Mouse (Mus musculus) common myeloid progenitor, adult 5-6 weeks (primary cell): ENCODE results near the gene Wnt5b. TPM values are rescaled to one million over a fixed set of nuclear protein-coding genes. Genes with fewer than 3 reads are reported as not detected.
"Not testable (repeated sequence)": the region's sequence is repeated elsewhere in the genome, so short reads cannot be mapped to it uniquely, and the experiment has no call there.

Source experiments
- ATAC-seq: replicated peaks from 2 replicates; pipeline ENCODE4 v1.8.0; 2016; ENCODE audit warnings: low read depth, mild to moderate bottlenecking, moderate TSS enrichment, inconsistent platforms; ENCODE audit not compliant: poor library complexity, severe bottlenecking
- total RNA-seq: library from RNA; stranded (forward); fragments of 200-1000, 187-1606 nt; gene quantifications from 2 replicates; pipeline ENCODE4 v1.2.3, GENCODE M21; 2017

The Wnt5b gene
- total RNA-seq, 1 experiment from 2014 or later = not detected

DNA sequence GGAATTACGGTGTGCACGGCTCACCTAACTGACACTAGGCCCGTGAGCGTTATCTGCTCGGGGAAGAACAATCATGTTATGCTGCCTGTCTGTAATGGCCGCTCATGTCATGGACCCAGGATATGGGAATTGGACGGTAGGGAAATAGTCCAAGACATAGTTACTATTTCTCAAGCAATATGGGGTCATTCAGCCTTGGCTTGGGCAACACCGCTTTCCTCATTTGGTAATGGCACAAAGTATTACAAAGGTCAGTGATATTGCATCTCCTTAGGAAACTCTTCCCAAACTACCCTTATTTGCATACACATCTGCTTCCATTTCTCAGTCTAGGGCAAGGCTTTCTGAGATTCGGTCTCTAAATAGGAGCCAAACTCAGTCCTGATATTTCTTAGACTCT is 56.5 kb downstream of the Wnt5b start:
- no peak for ATAC-seq

DNA sequence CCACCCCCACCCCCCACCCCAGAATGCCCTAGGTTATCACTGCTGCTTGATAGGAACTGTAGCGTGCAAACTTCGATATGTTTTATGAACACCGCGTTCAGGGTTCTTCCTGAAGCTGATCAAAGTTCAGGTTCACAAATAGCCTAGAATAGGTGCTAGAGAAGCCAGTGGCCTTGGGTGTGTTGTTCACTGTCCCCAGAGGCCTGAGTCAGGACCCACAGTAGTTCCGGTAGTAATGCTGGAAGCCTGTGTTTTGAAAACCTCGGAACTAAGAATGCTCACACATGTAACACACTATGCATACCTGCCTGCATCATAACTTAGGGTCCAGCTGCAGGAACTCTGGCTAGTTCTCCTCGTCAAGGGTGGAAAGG is 57.1 kb downstream of the Wnt5b start:
- ATAC-seq = no peak

DNA sequence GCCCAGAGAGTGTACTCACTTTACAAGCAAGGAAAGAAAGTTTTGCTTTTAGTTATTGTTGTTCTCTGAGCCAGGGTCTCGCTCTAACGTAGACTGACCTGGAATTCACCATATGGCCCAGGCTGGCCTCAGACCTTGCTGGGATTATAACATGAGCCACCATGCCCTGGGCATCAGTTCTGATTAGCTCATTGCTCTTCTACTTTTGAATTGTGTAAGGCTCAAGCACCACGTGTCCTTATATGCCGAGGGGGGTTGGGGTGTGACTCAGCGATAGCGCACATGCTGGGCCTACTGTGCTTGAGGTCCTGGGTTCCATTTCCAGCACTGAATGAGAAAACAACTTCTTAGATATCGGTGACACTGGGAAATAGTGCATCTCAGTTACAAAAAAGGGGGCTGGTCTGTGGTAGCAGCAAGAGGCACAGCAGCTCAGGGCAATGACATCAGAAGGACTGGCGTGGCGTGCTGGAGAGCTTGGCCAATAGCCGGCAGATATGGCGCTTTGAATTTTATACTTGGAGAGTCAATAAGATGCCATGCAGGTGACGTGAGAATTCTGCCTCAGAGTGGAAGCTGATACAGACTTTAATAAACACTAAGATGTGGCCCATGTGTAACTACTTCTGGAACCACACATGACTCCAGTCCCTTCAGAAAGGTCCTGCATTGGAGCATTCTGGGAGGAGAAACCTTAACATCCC is 57.6 kb downstream of the Wnt5b start:
- no peak for ATAC-seq

DNA sequence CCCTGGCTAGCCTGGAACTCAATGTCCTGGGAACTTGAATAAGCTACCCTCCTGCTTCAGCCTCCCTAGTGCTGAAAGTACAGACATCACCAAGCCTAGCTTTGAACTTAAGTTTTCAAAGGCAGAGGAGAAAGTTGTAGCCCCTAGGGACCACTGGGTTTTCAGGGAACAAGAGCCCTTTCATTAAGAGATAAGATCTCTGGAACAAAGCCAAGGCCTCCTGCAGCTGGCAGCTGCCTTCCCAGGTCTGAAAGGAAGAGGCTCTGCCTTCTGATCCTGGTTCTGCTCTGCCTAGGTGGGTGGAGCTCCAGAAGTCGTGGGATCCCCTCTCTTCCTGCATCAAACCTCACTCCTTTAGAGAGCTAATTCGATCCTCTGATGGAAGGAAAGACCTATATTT is 58.7 kb downstream of the Wnt5b start:
- no peak for ATAC-seq

DNA sequence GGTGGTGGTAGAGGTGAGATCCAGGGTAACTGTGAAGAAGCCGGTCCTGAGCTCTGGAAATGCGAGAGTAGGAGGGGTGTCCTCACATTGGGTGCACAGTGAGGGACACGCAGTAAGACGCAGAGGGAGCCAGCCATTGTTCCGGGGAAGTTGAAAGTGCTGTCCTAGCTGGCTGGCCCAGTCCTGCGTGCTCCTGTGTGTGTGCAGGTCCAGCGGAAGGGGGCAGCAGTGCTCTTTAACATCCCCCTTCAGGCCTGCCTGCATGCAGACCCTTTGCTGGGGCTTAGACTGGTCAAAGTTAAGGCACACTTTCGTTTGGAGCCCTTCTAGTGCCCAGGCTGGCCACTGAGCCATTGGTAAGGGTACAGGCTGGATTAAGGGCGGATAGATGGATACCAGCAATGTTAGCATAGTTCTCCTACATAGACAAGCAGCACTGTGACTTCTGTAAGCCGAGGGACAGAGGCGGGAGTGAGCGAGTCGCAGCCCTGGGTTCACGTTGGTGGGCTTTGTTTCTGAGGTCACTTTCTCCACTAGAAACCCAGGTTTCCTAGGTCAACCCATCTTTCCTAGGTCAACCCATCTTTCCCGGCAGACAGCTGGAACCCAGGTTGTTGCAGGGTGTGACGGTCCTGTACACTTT is 61.1 kb downstream of the Wnt5b start:
- no peak for ATAC-seq

DNA sequence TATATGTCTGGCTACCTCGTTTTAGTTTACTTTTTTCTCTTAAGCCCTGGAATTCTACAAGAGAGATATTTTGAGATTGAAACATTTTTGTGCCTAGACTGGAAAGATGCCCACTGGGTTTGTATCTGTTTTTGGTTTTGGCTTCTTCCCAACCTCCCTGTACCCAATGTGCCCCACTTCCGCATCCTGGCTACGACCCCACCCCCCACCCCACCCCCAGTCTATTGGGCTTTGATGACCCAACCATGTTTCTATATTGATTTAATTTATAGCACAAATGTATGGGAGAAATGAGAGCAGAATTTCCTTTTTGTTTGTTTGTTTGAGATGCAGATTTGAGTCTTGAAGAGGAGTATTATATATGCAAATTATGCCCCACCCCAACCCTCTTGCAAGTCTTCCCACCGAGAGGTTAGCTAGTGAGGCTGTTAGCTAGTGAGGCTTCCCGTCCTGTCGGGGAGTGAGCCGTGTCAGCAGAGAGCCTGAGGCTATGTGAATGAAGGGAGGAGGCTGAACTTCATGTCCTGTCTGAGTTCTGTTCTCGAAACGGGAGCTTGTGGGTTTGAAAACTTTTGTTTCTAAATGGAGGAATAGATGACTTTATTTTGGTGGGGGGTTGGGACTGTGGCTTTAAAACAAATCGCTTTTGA is 62.3 kb downstream of the Wnt5b start:
- not testable (repeated sequence) for ATAC-seq

DNA sequence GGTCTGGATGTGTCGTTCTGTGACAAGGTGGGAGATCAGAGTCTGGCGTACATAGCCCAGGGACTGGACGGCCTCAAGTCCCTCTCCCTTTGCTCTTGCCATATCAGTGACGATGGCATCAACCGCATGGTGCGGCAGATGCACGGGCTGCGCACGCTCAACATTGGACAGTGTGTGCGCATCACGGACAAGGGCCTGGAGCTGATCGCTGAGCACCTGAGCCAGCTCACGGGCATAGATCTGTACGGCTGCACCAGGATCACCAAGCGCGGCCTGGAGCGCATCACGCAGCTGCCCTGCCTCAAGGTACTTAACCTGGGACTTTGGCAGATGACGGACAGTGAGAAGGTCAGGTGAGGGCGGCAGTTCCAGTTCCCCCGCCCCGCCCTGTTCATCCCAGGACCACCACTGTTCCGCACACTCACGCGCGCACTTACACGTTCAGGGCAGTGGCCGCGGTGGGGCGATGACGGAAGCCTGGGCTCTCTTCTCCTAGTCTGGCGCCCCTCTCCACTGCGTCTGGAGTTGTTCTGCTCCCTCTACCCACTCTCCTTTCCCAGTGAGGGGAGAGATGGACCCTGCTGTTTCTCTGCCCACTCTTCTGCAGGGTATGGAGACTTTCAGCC is 63.3 kb downstream of the Wnt5b start:
- 0 out of 2 replicates have a peak, but pooled peaks have one; percentile 9 for ATAC-seq

DNA sequence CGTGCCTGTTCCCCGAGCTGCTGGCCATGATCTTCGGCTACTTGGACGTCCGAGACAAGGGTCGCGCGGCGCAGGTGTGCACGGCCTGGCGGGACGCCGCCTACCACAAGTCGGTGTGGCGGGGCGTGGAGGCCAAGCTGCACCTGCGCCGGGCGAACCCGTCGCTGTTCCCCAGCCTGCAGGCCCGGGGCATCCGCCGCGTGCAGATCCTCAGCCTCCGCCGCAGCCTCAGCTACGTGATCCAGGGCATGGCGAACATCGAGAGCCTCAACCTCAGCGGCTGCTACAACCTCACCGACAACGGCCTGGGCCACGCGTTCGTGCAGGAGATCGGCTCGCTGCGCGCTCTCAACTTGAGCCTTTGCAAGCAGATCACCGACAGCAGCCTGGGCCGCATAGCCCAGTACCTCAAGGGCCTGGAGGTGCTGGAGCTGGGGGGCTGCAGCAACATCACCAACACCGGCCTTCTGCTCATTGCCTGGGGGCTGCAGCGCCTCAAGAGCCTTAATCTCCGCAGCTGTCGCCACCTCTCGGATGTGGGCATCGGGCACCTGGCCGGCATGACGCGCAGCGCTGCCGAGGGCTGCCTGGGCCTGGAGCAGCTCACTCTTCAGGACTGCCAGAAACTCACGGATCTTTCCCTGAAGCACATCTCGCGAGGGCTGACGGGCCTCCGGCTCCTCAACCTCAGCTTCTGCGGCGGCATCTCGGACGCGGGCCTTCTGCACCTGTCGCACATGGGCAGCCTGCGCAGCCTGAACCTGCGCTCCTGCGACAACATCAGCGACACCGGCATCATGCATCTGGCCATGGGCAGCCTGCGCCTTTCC is 64.1 kb downstream of the Wnt5b start:
- ATAC-seq = peak; percentile 45

DNA sequence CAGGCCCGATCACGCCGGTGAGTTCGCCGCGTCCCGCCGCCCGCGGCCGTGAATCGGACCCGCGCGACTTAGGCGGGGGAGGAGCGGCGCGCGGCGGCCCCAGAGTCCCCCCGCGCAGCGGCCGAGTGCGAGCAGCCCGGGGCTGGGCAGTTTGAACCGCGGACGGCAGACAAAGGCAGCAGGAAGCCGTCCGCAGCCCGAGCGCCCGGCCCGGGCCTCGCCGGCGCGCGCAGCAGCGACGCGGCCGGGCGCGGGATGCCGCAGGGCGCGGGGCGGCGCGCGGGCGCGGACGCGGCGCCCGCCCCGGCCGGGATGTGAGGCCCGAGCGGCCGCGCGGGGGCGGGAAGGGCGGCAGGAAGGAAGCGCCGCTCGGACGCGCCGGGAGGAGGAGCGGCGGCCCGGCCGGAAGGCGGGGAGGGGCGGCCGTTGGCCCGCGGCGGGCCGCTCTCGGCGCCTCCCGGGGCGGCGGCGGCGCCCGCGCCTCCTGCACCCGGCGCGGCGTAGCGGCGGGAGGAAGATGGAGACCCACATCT is 64.7 kb downstream of the Wnt5b start, which contains the start of gene Fbxl14:
Fbxl14 (plus strand) TSS at position 326 of the 533 bp plus-strand sequence.
- no peak for ATAC-seq

DNA sequence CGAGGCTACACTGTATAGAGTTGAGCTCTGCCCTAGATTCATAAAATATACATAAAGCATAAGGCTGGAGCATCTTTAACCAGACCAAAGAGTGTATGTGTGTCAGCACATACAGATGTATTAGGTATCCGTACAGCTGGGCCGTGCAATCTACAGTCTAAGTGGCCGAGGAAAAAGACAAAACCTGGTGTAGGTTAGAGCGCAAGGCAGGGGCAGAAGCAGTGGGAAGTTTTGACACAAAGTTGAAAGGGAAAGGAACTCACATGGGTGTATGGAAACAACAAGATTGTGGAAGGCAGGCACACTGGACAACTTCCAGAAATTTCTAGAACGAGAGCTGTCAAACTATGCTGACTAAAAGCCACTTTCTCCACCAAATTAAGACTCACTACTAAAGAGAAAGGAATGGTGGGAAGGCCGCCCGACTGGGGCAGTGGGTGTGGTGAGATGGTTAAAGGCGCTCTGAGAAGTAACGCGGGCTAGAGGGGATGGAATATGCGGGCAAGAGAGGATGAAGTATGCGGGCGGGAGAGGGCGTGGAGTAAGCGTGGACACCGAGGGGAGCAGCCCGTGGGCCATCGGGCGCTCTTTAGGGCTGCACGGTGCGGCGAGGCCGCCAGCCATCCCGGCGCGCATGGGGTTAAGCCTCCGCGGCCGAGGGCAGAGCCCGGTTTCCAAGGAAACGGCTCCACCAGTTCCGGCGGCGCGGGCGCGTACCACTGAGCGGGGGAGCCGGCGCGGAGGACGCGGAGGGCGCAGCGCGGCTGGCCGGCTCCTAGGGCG is 65.4 kb downstream of the Wnt5b start:
- ATAC-seq = peak; percentile 63

DNA sequence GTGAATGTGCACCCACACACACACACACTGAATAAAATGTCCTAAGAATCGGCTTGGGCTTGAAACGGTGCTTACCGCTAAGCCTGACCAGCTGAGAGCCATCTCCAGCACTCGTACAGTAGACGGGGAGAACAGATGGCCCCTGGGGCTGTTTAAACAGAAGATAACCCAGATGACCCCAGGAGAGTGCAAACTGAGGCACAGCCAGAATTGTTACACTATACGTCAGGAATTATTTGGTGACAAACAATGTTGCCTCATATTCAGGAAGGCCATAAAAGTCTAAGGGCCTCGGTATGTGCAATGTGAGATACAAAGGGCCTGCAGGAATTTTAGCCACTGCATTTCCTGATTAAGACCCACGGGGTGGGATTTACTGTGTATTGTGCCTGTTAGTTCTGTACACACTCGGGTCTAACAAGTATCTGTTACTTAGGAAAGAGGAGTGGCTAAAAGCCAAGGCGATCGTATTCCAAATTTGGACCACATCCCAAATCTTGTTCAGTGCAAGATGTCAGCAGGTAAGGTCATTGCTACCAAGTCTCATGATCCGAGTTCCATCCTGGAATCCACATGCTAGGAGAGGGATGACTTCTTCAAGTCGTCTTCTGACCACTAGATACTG is 66.3 kb downstream of the Wnt5b start:
- no peak for ATAC-seq

DNA sequence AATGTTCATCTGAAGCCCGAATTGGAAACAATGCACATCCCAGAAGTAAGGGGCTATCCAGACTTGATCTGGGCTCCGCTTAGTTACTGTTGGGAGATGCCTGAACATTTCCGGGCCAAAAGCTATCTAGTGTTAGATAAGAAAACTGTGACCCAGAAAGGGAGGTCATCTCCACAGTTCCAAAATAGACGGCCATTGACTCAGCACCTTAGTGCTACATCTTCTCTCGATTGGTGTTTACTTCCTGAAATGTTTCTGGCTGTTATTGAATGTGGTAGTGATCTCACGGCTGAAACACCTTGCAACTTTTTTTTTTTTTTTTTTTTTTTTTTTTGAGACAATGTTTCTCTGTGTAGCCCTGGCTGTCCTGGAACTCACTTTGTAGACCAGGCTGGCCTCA is 68.2 kb downstream of the Wnt5b start:
- no peak for ATAC-seq

DNA sequence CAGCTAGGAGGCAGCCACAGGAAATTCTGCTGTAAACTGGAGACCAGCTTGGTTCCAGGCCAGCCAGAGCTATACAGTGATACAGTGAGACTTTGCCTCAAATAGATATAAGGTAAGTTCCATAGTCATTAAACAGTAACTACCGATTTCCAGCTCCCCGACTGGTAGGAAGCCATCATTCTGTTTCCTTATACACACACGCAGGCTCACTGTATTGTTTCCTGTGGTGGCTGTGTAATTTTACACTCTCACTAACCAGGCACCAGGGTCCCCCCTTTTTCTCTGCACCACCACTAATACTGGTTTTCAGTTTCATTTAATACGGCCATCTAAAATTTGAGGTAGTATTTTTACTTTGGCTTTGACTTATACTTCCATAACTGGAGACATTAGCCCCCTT is 70.2 kb downstream of the Wnt5b start:
- peak; percentile 20; the same call in 1 of the 2 replicates for ATAC-seq

DNA sequence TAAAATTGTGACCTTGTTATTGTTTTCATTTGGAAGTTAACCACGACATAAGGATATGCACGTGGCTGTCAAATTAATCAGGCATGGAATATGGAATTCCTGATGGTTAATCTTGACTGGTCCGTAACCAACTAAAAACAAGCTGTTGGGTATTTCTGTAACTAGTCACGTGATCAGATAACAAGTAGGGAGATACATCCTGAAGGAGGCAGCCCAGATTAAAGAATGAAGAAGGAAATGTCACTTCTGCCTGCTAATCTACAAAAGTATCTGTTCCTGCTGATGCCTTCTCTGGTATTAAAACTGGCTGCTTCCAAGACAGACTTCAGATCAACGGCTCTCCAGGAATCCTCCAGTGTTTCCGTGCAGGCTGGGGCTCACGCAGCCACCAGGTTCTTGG is 70.7 kb downstream of the Wnt5b start:
- peak; percentile 38 for ATAC-seq

DNA sequence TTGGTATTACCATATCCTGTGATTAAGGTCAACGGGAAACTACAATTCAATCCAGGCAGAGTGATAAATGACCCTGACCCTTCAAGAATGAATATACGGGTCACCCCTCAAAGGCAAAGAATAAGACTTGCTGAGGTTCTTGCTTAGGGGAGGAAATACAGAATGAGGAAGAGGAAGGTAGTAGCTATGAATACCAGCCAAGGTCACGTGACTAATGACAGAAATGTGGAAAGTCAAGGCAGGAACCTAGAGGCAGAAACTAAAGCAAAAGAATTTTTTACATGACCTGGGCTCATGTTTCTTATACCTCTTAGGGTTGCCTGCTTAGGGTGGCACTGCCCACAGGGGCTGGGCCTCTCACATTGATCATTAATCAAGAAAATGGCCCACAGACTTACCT is 71.4 kb downstream of the Wnt5b start:
- no peak for ATAC-seq

DNA sequence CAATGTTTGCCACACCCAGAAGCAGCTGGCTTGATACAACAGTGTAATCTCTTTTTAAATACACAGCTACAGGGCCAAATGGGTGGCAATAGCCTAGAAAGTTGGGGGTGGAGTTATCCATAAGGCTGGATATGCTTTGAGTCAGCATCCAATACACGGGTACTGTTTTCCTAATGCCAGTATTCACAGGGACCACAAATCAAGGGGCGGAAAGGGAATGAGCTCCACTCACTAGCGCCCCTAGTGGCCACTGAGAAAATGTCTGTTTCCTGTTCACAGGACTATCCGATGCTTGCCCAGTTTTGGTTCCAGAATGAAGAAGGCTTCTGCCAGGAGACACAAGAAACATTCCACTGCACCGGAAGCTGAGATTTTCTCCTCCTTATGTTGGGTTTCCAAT is 72.0 kb downstream of the Wnt5b start:
- ATAC-seq = peak; percentile 48; the same call in 1 of the 2 replicates

DNA sequence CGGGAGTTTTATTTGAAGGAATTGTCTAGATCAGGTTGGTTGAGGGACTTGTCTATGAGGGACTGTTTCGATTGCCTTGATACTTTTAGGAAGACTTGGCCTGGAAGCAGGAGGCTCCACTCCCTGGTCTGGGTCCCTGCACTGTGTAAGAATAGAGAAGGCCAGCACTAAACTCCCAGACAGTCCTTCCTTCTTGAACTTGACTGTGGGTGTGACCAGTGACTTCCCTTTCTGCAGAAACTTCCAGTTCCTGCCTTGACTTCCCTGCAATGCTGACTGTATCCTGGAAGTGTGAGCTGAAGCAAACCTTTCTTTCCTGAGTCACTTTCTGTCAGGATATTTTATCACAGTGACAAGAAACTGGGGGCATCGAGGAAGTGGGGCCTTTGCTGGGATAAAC is 73.4 kb downstream of the Wnt5b start:
- no peak for ATAC-seq

DNA sequence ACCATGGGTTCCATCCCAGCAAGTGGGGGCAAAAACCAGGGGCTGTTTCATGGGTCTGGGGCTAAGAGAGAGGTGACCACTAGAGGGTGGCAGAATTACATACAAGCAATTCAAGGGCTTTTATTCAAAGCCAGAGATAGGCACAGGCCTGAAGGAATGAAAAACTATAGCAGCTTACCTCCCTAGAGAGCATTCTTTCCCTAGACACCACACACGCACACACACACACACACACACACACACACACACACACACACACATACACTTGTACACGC is 76.4 kb downstream of the Wnt5b start:
- ATAC-seq = peak; percentile 57
